In the genomic region with DNA sequence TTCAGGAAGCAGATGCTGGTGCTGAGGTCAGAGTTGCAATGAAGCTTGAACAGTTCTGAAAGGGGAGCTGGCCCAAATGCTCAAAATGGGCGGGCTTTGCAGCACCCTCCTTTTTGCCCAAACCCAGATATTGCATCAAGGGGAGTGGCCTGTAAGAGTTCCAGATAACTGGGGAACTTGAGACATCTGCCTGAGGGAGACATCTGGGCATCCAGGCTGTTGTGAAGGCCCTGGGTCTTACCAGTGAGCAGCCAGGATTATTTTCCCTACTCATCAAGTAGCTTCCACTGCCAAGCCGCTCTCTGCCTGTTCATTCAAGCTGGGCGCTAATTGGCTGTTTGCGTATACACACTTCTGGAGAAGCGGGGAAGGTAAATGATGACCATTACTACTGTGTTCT, we compare ENCODE assay signal across 13 mouse cellular contexts. TPM values are rescaled to one million over a fixed set of nuclear protein-coding genes. Genes with fewer than 3 reads are reported as not detected.
DNase-seq lines count a peak whose midpoint lies in the region; ATAC-seq lines count a peak whose summit lies in the region.
"Had no signal": no experiment of that assay in that cellular context is flagged by ENCODE, and none has a peak within 500 bp of the region (broad histone marks: within the 10 kb centered on the region; RNA-seq: fewer than 3 reads in every experiment).

A gene (minus strand): TSS at position 358 of the 400 bp plus-strand sequence.

- 0 out of 2 replicates have a peak within 1 kb of the TSS, but pooled peaks have one; percentile 55 for H3K27ac ChIP-seq in embryonic facial prominence, embryonic 15.5 days (replicated peaks)
- H3K27ac ChIP-seq: limb, embryonic 12.5 days; macrophage had no signal

- H3K9me3 ChIP-seq in embryonic facial prominence, embryonic 15.5 days (replicated peaks), result no peaks in the 10 kb centered on the region
- H3K9me3 ChIP-seq: limb, embryonic 12.5 days had no signal

- H3K4me1 ChIP-seq in embryonic facial prominence, embryonic 15.5 days, result peaks cover 12% of the 10 kb centered on the region
- H3K4me1 ChIP-seq: limb, embryonic 12.5 days had no signal

- WGBS in embryonic facial prominence, embryonic 15.5 days, result 77% methylated on average over 5 of the region's 5 CpGs

- no peaks in the 10 kb centered on the region for H3K27me3 ChIP-seq in embryonic facial prominence, embryonic 15.5 days
- H3K27me3 ChIP-seq: limb, embryonic 12.5 days had no signal

- peak; percentile 92 for DNase-seq in heart, adult 11 months
- DNase-seq in heart, postnatal 10 days, result no peak
- DNase-seq in Muller cell, postnatal 12 days (ENCODE audit: inconsistent ontology term), result peak; percentile 21
- peak; percentile 42 for DNase-seq in retina, embryonic 14.5 days (ENCODE audit: low spot score)
- no peak for DNase-seq in lung, postnatal 10 days
- DNase-seq in right cerebral cortex, postnatal 25 days, result no peak
- DNase-seq: cerebellum, postnatal 10 days; thymus, adult 18-20 months had no signal

- no peak within 1 kb of the TSS for H3K9ac ChIP-seq in embryonic facial prominence, embryonic 15.5 days
- H3K9ac ChIP-seq: limb, embryonic 12.5 days had no signal

- H3K4me2 ChIP-seq in embryonic facial prominence, embryonic 15.5 days (replicated peaks), result no peak within 1 kb of the TSS
- H3K4me2 ChIP-seq: heart, embryonic 11.5 days; limb, embryonic 12.5 days had no signal

- intact Hi-C loops in heart, postnatal 10 days (cut with DNase I), result loop anchor here (2.0 kb wide), 1 partner anchor 14 kb away; no protein-coding TSS in a partner anchor

- ATAC-seq in embryonic facial prominence, embryonic 15.5 days (ENCODE audit: insufficient number of reproducible peaks, low FRiP score, low TSS enrichment, low read depth), result no peak
- ATAC-seq: intestine, embryonic 16.5 days had no signal

- H3K4me3 ChIP-seq in embryonic facial prominence, embryonic 15.5 days (replicated peaks), result no peak within 1 kb of the TSS
- H3K4me3 ChIP-seq: limb, embryonic 12.5 days had no signal

- no peaks in the 10 kb centered on the region for H3K36me3 ChIP-seq in embryonic facial prominence, embryonic 15.5 days
- H3K36me3 ChIP-seq: limb, embryonic 12.5 days had no signal

RNA-seq across cellular contexts. Expression of the gene that starts here (rescaled TPM):
- total RNA-seq in heart, postnatal 10 days (2021), result 1 to 10 TPM; 2.2 to 4.4 TPM
- 7.8 and 8.5 TPM in 2 replicates for polyA plus RNA-seq in embryonic facial prominence, embryonic 15.5 days (2015; fragmentation: Nextera tagmentation; extraction: Ambion mirVana)

Comparison
In these comparisons a context has a peak if more than half of its experiments do, and no peak if none do; other contexts are left out.
1. DNase-seq: peak in heart, adult 11 months (single experiment), Muller cell, postnatal 12 days (single experiment) and retina, embryonic 14.5 days (single experiment); none in heart, postnatal 10 days (0 of 2), lung, postnatal 10 days (single experiment) and right cerebral cortex, postnatal 25 days (single experiment).